Mouse (Mus musculus) E14TG2a.4 (cell line): Measurements from ENCODE around the gene Memo1.
A peak's percentile ranks its signal among the peaks of the same experiment; 100 is the strongest.

Experiments
- CTCF ChIP-seq: conservative IDR thresholded peaks from 2 replicates; pipeline ENCODE4 v1.5.1; 2014; ENCODE audit warnings: low read length
- NANOG ChIP-seq: IDR thresholded peaks from 2 replicates; pipeline ENCODE4 v1.6.1; 2014; ENCODE audit warnings: borderline replicate concordance, low read length, mixed read lengths
- POU5F1 ChIP-seq: IDR thresholded peaks from 2 replicates; pipeline ENCODE4 v1.6.1; 2014; ENCODE audit warnings: low read length, borderline replicate concordance

- TF ChIP-seq CTCF (no peak), POU5F1 (no peak), NANOG (peak; percentile 53; the same call in 1 of the 2 replicates)
These were observed 30.8 kb downstream of the Memo1 start for GRCm38 (mm10) chr17:74264333-74265155.
